Mouse (Mus musculus) CH12.LX (cell line): ENCODE data around the gene Gm28048. TPM values are rescaled to one million over a fixed set of nuclear protein-coding genes. Genes with fewer than 3 reads are reported as not detected.

Source experiments
- DNase-seq: peaks from one replicate; pipeline ENCODE4 v3.0.0-alpha.2; 2013; ENCODE audit errors: extremely low read depth
- H3K27ac ChIP-seq: 2 replicates; pipeline ENCODE4 v1.5.1; 2012; ENCODE audit warnings: low read depth, mild to moderate bottlenecking, control low read depth, moderate library complexity; ENCODE audit not compliant: insufficient read depth
- H3K27me3 ChIP-seq: replicated peaks from 2 replicates; pipeline ENCODE3; 2012; ENCODE audit warnings: inconsistent platforms
- H3K36me3 ChIP-seq, 2 experiments: replicated peaks in 1 of 2; 2 replicates each; pipeline versions ENCODE3 to v1.6.1; 2012; ENCODE audit warnings: inconsistent platforms in 1 of 2, low read length in 1 of 2, mild to moderate bottlenecking in 1 of 2, mixed read lengths in 1 of 2, moderate library complexity in 1 of 2; ENCODE audit not compliant: control insufficient read depth in 1 of 2, insufficient read depth in 1 of 2
- H3K4me1 ChIP-seq, 2 experiments: 2 replicates each; pipeline ENCODE4 v1.6.1; 2012; ENCODE audit warnings: inconsistent platforms in 1 of 2, moderate library complexity in 1 of 2; ENCODE audit not compliant: insufficient read depth in 2 of 2, control insufficient read depth in 1 of 2
- H3K4me2 ChIP-seq: 2 replicates; pipeline ENCODE4 v1.6.1; 2012; ENCODE audit warnings: low read depth, mild to moderate bottlenecking, control low read depth; ENCODE audit not compliant: poor library complexity, insufficient read depth, severe bottlenecking
- H3K4me3 ChIP-seq, 3 experiments: fragments of 150-350 bp in 1 of 3; sonication (generic) in 1 of 3; replicated peaks in 1 of 3; 2 replicates each; pipeline versions ENCODE3 to v1.5.1; 2011 to 2012; ENCODE audit warnings: low read depth in 2 of 3, low read length in 2 of 3, mild to moderate bottlenecking in 2 of 3, moderate library complexity in 2 of 3, control low read depth in 1 of 3, improper control_type of control experiment in 1 of 3, inconsistent platforms in 1 of 3, mixed read lengths in 1 of 3; ENCODE audit not compliant: poor library complexity in 1 of 3
- H3K79me2 ChIP-seq: replicated peaks from 2 replicates; pipeline ENCODE4 v1.6.1; 2012; ENCODE audit warnings: mild to moderate bottlenecking, moderate library complexity; ENCODE audit not compliant: control insufficient read depth, poor library complexity, insufficient read depth, severe bottlenecking; ENCODE audit errors: extremely low read depth
- H3K9ac ChIP-seq: 2 replicates; pipeline ENCODE4 v1.6.1; 2012; ENCODE audit warnings: low read depth, mild to moderate bottlenecking, control low read depth, moderate library complexity; ENCODE audit not compliant: insufficient read depth
- H3K9me3 ChIP-seq: replicated peaks from 2 replicates; pipeline ENCODE3; 2012; ENCODE audit warnings: low read length, inconsistent platforms, mixed read lengths
- BHLHE40 ChIP-seq: IDR thresholded peaks from 2 replicates; pipeline ENCODE4 v1.6.1; 2011; ENCODE audit warnings: mild to moderate bottlenecking, low read depth, low read length, improper control_type of control experiment
- CHD2 ChIP-seq: IDR thresholded peaks from 2 replicates; pipeline ENCODE4 v1.6.1; 2011; ENCODE audit warnings: low read length, improper control_type of control experiment
- E2F4 ChIP-seq: IDR thresholded peaks from 2 replicates; pipeline ENCODE4 v1.6.1; 2011; ENCODE audit warnings: low read depth, low read length, improper control_type of control experiment; ENCODE audit not compliant: insufficient replicate concordance
- ELF1 ChIP-seq: IDR thresholded peaks from 2 replicates; pipeline ENCODE4 v1.6.1; 2014; ENCODE audit warnings: low read depth, mild to moderate bottlenecking, inconsistent platforms, low read length, improper control_type of control experiment
- EP300 ChIP-seq: IDR thresholded peaks from 2 replicates; pipeline ENCODE4 v1.6.1; 2011; ENCODE audit warnings: low read length, improper control_type of control experiment
- ETS1 ChIP-seq: conservative IDR thresholded peaks from 2 replicates; pipeline ENCODE4 v1.6.1; 2012; ENCODE audit warnings: low read depth, mild to moderate bottlenecking, inconsistent platforms, low read length, improper control_type of control experiment, moderate library complexity
- GABPA ChIP-seq: IDR thresholded peaks from 2 replicates; pipeline ENCODE4 v1.6.1; 2012; ENCODE audit warnings: low read depth, low read length, improper control_type of control experiment, inconsistent platforms; ENCODE audit not compliant: insufficient replicate concordance
- IRF4 ChIP-seq: IDR thresholded peaks from 2 replicates; pipeline ENCODE4 v1.6.1; 2014; ENCODE audit warnings: low read depth, mild to moderate bottlenecking, inconsistent platforms, low read length, improper control_type of control experiment
- MAFK ChIP-seq: IDR thresholded peaks from 2 replicates; pipeline ENCODE4 v1.6.1; 2011; ENCODE audit warnings: low read length, improper control_type of control experiment; ENCODE audit not compliant: insufficient replicate concordance
- MAX ChIP-seq: IDR thresholded peaks from 2 replicates; pipeline ENCODE4 v1.6.1; 2011; ENCODE audit warnings: low read length, improper control_type of control experiment
- MAZ ChIP-seq: IDR thresholded peaks from 2 replicates; pipeline ENCODE4 v1.6.1; 2012; ENCODE audit warnings: low read depth, mild to moderate bottlenecking, inconsistent platforms, low read length, improper control_type of control experiment, moderate library complexity
- MEF2A ChIP-seq: IDR thresholded peaks from 2 replicates; pipeline ENCODE4 v1.6.1; 2014; ENCODE audit warnings: low read depth, mild to moderate bottlenecking, inconsistent platforms, low read length, improper control_type of control experiment, borderline replicate concordance
- MXI1 ChIP-seq: IDR thresholded peaks from 2 replicates; pipeline ENCODE4 v1.6.1; 2011; ENCODE audit warnings: mild to moderate bottlenecking, low read depth, low read length, improper control_type of control experiment
- NRF1 ChIP-seq: IDR thresholded peaks from 2 replicates; pipeline ENCODE4 v1.6.1; 2014; ENCODE audit warnings: low read depth, mild to moderate bottlenecking, inconsistent platforms, low read length, improper control_type of control experiment, moderate library complexity
- POLR2A ChIP-seq: IDR thresholded peaks from 2 replicates; pipeline ENCODE4 v1.6.1; 2011; ENCODE audit warnings: low read depth, mild to moderate bottlenecking, improper control_type of control experiment, low read length
- RCOR1 ChIP-seq: conservative IDR thresholded peaks from 2 replicates; pipeline ENCODE4 v1.6.1; 2012; ENCODE audit warnings: low read depth, mild to moderate bottlenecking, inconsistent platforms, low read length, improper control_type of control experiment
- SIN3A ChIP-seq: IDR thresholded peaks from 2 replicates; pipeline ENCODE4 v1.6.1; 2012; ENCODE audit warnings: low read length, improper control_type of control experiment, inconsistent platforms
- SMC3 ChIP-seq: IDR thresholded peaks from 2 replicates; pipeline ENCODE4 v1.6.1; 2011; ENCODE audit warnings: low read depth, low read length, improper control_type of control experiment
- TBP ChIP-seq: conservative IDR thresholded peaks from 2 replicates; pipeline ENCODE4 v1.6.1; 2011; ENCODE audit warnings: low read depth, low read length, improper control_type of control experiment
- TCF12 ChIP-seq: IDR thresholded peaks from 2 replicates; pipeline ENCODE4 v1.6.1; 2014; ENCODE audit warnings: low read depth, mild to moderate bottlenecking, inconsistent platforms, low read length, improper control_type of control experiment
- USF1 ChIP-seq: IDR thresholded peaks from 2 replicates; pipeline ENCODE4 v1.6.1; 2014; ENCODE audit warnings: low read depth, mild to moderate bottlenecking, inconsistent platforms, low read length, improper control_type of control experiment
- USF2 ChIP-seq: conservative IDR thresholded peaks from 2 replicates; pipeline ENCODE4 v1.6.1; 2011; ENCODE audit warnings: low read depth, low read length, improper control_type of control experiment
- ZKSCAN1 ChIP-seq: IDR thresholded peaks from 2 replicates; pipeline ENCODE4 v1.6.1; 2012; ENCODE audit warnings: low read depth, inconsistent platforms, low read length, improper control_type of control experiment, borderline replicate concordance
- dilution Hi-C: fragments of 300-500 bp; cut with MboI; formaldehyde crosslinking; loops from 2 replicates; pipeline ENCODE4 v1.14.3; 2020; ENCODE audit warnings: low sequenced_read_pairs; ENCODE audit not compliant: extremely low pct_unique_long_range_greater_than_20kb, extremely low pct_ligation_motif_present
- in situ Hi-C: fragments of 300-500 bp; cut with MboI; formaldehyde crosslinking; loops from 3 replicates; pipeline ENCODE4 v1.14.3; 2019; ENCODE audit warnings: low sequenced_read_pairs, low pct_ligation_motif_present, low pct_unique_long_range_greater_than_20kb, mixed read lengths
- polyA plus RNA-seq: library from polyadenylated mRNA; unstranded; fragments of >175 nt; gene quantifications from 2 replicates; pipeline ENCODE4 v1.2.1, GENCODE M21; 2012; ENCODE audit warnings: low read depth; ENCODE audit not compliant: insufficient read length
- total RNA-seq, 2 experiments: library from RNA; depleted of rRNA; stranded (reverse); fragments of 300-350 nt in 1 of 2; fragments of >200 nt in 1 of 2; gene quantifications; 2 replicates each; pipeline ENCODE4 v1.2.3; 2012 to 2014

Gm28048 gene
- total and polyA plus RNA-seq, 3 experiments: 32.6 to 93.3 (median 59.5) TPM

GRCm38 (mm10) chr11:22972746-22973526 is 9.0 kb downstream of the Gm28048 start:
- peak; percentile 75 for DNase-seq
- Histone ChIP-seq H3K27me3 (no peaks in the 10 kb centered on the region), H3K4me1 (peaks cover 3 to 20% of the 10 kb centered on the region in 2 experiments; a peak in 3 of 4 replicates), H3K9me3 (peaks cover 11% of the 10 kb centered on the region), H3K4me3 (peak overlapping the region; percentile 51 to 66 (median 59)), H3K79me2 (peaks cover 17% of the 10 kb centered on the region), H3K9ac (peak overlapping the region; percentile 54; the same call in 1 of the 2 replicates), H3K4me2 (no peak overlapping the region), H3K27ac (peak overlapping the region; percentile 81), H3K36me3 (peaks cover 0 to 43% of the 10 kb centered on the region in 2 experiments)
- dilution Hi-C loops (no loop called here), in situ Hi-C loops (no loop called here)
- TF ChIP-seq MAX (no peak), TBP (0 out of 2 replicates have a peak, but pooled peaks have one; percentile 25), MAFK (no peak), USF1 (no peak), BHLHE40 (no peak), SMC3 (no peak), RCOR1 (no peak), SIN3A (0 out of 2 replicates have a peak, but pooled peaks have one; percentile 30), POLR2A (peak; percentile 45; the same call in 1 of the 2 replicates), MXI1 (no peak), NRF1 (peak; percentile 93), USF2 (no peak), IRF4 (no peak), MEF2A (no peak), ETS1 (no peak), GABPA (no peak), ELF1 (no peak), TCF12 (no peak), E2F4 (no peak), MAZ (0 out of 2 replicates have a peak, but pooled peaks have one; percentile 53), EP300 (no peak), ZKSCAN1 (no peak), CHD2 (peak; percentile 97)
